Mouse (Mus musculus) lung, postnatal 0 days (tissue): ENCODE data around the gene Gm49369.

Experiments
- CTCF ChIP-seq: IDR thresholded peaks from 2 replicates; pipeline ENCODE4 v1.5.1; 2016; ENCODE audit warnings: antibody characterized with exemption, mild to moderate bottlenecking
- EP300 ChIP-seq: IDR thresholded peaks from 2 replicates; pipeline ENCODE4 v1.6.1; 2016; ENCODE audit warnings: antibody characterized with exemption, mild to moderate bottlenecking, control low read depth

- no peak for TF ChIP-seq CTCF
- 0 out of 2 replicates have a peak, but pooled peaks have one; percentile 19 for TF ChIP-seq EP300
These were observed 55.6 kb downstream of the Gm49369 start for GRCm38 (mm10) chr7:142326714-142327445.
